Mouse (Mus musculus): ENCODE results near the gene C5ar2. TPM values are rescaled to one million over a fixed set of nuclear protein-coding genes. Genes with fewer than 3 reads are reported as not detected.

C5ar2 gene
- 0.04 TPM in 1 of 2 replicates, not detected in the other for polyA plus RNA-seq (2012; ENCODE audit: insufficient read depth, low replicate concordance)

DNA sequence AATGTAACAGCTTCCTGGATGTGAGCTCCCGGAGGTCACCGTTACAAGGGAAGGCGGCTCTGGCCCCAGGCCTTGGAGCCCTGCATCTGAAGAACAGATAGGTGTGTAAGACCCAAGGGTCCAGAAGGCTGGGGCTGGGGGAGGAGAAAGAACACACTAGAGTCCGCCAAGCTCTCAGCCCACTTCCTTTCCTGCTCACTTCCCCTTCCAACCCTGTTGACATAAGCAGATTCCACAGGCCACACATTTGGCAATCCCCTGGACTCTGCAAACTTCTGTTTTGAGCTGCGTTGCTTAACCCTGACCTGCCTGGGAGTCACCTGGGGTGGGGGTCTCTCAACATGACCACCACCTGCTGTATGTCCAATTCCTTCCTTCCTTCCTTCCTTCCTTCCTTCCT is at the start of gene C5ar2:
TSS of gene C5ar2 (minus strand) at position 88 of the 400 bp plus-strand sequence.
- Histone ChIP-seq H3K36me3 (replicated peaks; ENCODE audit: low read length) (peaks cover 13% of the 10 kb centered on the region), H3K4me1 (peaks cover 92% of the 10 kb centered on the region), H3K9me3 (peaks cover 5% of the 10 kb centered on the region; the same call in 1 of the 2 replicates), H3K4me3 (replicated peaks) (peak within 1 kb of the TSS; percentile 40), H3K27me3 (replicated peaks) (peaks cover 11% of the 10 kb centered on the region)
- TF ChIP-seq FLI1 (IDR thresholded peaks at IDR 0.05; ENCODE audit: low read length) (no peak), GATA1 (IDR thresholded peaks at IDR 0.05; ENCODE audit: borderline replicate concordance, low read length) (no peak)

DNA sequence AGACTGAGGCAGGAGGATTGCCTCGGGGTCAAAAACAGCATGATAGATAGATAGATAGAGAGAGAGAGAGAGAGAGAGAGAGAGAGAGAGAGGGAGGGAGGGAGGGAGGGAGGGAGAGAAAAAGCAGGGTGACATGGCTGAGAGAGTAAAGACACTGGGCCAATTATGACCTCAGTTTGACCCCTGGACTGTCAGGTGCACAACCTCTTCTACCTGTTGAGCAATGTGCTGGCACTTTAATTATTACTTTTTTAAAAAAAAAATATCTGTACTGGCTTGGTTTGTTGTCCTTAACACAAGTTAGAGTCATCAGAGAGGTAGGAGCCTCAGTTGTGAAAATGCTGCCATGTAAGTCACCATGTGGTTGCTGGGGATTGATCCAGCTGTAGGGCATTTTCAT is 43.8 kb upstream of the C5ar2 start:
- TF ChIP-seq FLI1 (IDR thresholded peaks at IDR 0.05; ENCODE audit: low read length) (no peak), GATA1 (IDR thresholded peaks at IDR 0.05; ENCODE audit: borderline replicate concordance, low read length) (no peak)
- H3K4me3 ChIP-seq (replicated peaks) = no peak overlapping the region
- no peaks in the 10 kb centered on the region for H3K27me3 ChIP-seq (replicated peaks)
- H3K4me1 ChIP-seq = peaks cover 34% of the 10 kb centered on the region
- peaks cover 24% of the 10 kb centered on the region for H3K36me3 ChIP-seq (replicated peaks; ENCODE audit: low read length)
- peaks cover 5% of the 10 kb centered on the region for H3K9me3 ChIP-seq

DNA sequence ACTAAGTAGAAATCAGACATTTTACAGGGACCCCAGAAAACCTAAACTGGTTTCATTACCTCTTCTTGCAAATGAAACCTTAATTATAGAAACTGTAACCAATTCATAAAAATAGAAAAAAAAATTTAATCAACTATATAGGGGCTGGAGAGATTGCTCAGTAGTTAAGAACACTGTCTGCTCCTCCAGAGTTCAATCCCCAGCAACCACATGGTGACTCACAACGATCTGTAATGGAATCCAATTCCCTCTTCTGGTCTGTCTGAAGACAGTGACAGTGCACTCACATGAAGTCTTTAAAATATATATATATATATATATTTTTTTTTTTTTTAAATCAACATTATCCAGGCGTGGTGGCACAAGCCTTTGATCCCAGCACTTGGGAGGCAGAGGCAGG is 43.1 kb upstream of the C5ar2 start:
- TF ChIP-seq GATA1 (IDR thresholded peaks at IDR 0.05; ENCODE audit: borderline replicate concordance, low read length) (no peak), FLI1 (IDR thresholded peaks at IDR 0.05; ENCODE audit: low read length) (no peak)
- Histone ChIP-seq H3K36me3 (replicated peaks; ENCODE audit: low read length) (peaks cover 31% of the 10 kb centered on the region), H3K4me1 (peaks cover 38% of the 10 kb centered on the region), H3K4me3 (replicated peaks) (peak overlapping the region; percentile 93), H3K9me3 (peaks cover 5% of the 10 kb centered on the region), H3K27me3 (replicated peaks) (no peaks in the 10 kb centered on the region)

DNA sequence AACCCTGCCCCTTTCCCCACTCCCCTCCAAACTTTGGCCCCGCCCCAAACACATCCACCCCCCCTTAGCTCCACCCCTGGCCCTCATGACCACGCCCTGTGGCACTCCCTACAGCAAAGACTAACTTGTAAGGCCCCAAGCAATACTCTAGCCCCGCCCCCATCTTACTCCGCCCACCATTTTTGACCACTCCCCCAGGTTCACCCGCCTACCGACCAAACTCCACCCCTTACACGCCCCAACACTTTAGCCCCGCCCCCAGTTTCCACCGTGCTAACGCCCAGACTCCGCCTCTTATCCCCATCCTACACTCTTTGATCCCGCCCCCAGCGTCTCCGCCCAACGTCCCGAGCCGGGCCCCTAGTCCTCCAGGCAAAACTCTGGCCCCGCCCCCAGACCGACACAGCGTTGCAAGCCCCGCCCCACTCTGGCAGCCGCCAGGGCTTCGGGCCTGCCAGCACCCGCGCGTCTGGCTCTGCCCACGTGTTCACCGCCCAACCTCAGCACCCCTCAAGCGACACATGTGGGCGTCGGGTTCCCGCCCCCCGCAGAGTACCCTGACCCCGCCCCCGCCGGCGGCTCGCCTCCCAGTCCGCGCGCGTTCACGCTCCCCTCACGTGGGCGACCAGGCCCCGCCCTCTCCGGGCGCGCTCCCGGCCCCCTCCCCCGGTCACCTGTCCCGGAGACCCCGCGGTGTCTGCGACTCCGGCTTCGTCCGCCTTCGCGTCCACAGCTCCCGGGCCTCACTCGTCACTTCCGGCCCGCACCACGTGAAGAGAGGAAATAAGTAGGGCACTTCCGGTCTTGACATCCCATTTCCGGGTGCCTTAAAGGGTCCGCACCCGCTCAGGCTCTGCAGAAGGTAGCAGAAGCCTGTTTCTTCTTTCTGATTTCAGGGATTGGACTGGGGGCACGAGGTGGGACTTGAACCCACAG is 42.3 kb upstream of the C5ar2 start, which contains the start of gene Ccdc9:
TSS of gene Ccdc9 (minus strand) at position 770 of the 936 bp plus-strand sequence.
- TF ChIP-seq FLI1 (IDR thresholded peaks at IDR 0.05; ENCODE audit: low read length) = peak; percentile 98
- TF ChIP-seq GATA1 (IDR thresholded peaks at IDR 0.05; ENCODE audit: borderline replicate concordance, low read length) = no peak
- Histone ChIP-seq H3K36me3 (replicated peaks; ENCODE audit: low read length) (peaks cover 38% of the 10 kb centered on the region), H3K4me3 (replicated peaks) (peak within 1 kb of the TSS; percentile 93), H3K27me3 (replicated peaks) (no peaks in the 10 kb centered on the region), H3K4me1 (peaks cover 40% of the 10 kb centered on the region), H3K9me3 (peaks cover 5% of the 10 kb centered on the region)

DNA sequence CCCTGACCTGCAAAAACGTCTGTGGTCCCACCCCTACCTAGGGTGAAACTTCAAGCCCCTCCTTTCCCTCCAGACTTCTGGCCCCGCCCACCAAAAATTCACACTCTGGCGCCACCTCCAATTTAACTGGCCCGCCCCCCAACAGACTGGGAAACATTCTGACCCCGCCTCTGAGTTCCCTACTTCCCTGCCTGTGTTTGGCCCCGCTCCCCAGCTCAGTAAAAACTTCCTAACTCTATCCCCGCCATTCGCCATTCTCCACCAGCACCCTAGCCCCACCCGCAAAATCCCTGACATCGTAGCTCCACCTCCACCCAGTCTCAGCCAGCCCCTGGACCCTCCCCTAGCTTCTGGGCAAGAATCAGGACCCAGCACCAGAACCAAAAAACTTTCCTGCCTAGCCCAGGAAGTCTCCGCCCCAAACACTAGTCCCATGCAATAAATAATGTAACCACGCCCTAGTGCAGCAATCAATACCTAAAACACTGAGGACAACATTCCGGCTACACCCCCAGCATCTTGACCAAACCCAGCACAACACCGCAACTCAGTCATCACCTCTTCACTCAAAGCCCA is 41.6 kb upstream of the C5ar2 start:
- H3K36me3 ChIP-seq (replicated peaks; ENCODE audit: low read length) = peaks cover 46% of the 10 kb centered on the region
- TF ChIP-seq FLI1 (IDR thresholded peaks at IDR 0.05; ENCODE audit: low read length) = no peak
- no peak for TF ChIP-seq GATA1 (IDR thresholded peaks at IDR 0.05; ENCODE audit: borderline replicate concordance, low read length)
- H3K9me3 ChIP-seq = peaks cover 5% of the 10 kb centered on the region
- peak overlapping the region; percentile 93 for H3K4me3 ChIP-seq (replicated peaks)
- peaks cover 48% of the 10 kb centered on the region for H3K4me1 ChIP-seq
- no peaks in the 10 kb centered on the region for H3K27me3 ChIP-seq (replicated peaks)

DNA sequence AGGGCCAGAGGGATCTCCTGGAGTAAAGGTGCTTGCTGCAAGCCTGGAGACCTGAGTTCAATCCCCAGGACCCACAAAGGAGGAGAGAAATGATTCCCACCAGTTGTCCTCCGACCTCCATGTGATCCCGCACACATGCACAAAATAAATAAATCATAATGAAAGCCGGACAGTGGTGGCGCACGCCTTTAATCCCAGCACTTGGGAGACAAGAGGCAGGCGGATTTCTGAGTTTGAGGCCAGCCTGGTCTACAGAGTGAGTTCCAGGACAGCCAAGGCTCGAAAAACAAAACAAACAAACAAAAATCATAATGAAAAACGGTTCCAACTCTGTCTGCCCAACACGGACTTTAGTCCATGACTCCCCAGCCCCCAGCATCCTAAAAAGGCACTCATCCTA is 41.0 kb upstream of the C5ar2 start:
- peaks cover 52% of the 10 kb centered on the region for H3K36me3 ChIP-seq (replicated peaks; ENCODE audit: low read length)
- peaks cover 49% of the 10 kb centered on the region for H3K4me1 ChIP-seq
- peaks cover 5% of the 10 kb centered on the region for H3K9me3 ChIP-seq
- H3K27me3 ChIP-seq (replicated peaks) = no peaks in the 10 kb centered on the region
- TF ChIP-seq GATA1 (IDR thresholded peaks at IDR 0.05; ENCODE audit: borderline replicate concordance, low read length) (no peak), FLI1 (IDR thresholded peaks at IDR 0.05; ENCODE audit: low read length) (no peak)
- H3K4me3 ChIP-seq (replicated peaks) = peak overlapping the region; percentile 93

DNA sequence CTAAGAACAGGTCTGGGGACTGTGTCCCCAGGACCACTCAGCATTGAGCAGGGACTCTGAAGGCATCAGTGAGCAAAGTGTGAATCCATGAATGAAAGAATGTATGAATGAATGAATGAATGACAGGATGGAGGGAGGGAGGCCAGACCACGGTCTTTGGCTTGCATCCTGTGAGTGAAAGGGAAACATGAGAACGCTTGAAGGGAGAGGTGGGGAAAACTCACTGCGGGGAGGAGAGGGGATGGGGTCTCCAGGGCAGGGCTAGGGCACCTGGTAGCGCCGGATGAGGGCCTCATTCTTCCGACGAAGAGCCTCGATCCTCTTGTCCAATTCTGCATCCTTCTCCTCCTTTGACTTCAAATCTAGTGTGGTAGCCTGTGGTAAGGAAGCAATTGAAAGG is 40.0 kb upstream of the C5ar2 start:
- Histone ChIP-seq H3K4me1 (peaks cover 49% of the 10 kb centered on the region), H3K4me3 (replicated peaks) (no peak overlapping the region), H3K9me3 (peaks cover 5% of the 10 kb centered on the region), H3K36me3 (replicated peaks; ENCODE audit: low read length) (peaks cover 60% of the 10 kb centered on the region), H3K27me3 (replicated peaks) (no peaks in the 10 kb centered on the region)
- TF ChIP-seq GATA1 (IDR thresholded peaks at IDR 0.05; ENCODE audit: borderline replicate concordance, low read length) (no peak), FLI1 (IDR thresholded peaks at IDR 0.05; ENCODE audit: low read length) (no peak)

DNA sequence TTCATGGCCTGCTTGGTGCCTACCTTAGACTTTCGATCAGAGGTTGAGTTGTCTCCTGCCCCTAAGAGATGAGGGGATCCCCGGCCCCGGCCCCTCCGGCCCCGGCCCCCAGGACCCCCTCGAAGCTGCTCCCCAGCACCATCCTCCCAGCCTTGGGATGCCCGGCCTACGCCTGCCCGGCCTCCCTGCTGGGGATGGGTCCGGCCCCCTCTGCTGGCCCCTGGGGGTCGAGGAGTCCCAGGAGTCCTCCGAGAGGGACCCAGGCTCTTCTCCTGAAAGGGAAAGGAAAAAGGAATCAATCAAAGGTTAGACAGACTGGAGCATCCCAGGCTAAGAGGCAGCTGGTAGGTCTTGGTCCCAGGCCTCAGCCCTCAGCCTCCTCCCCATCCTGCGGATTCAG is 38.4 kb upstream of the C5ar2 start:
- TF ChIP-seq GATA1 (IDR thresholded peaks at IDR 0.05; ENCODE audit: borderline replicate concordance, low read length) (no peak), FLI1 (IDR thresholded peaks at IDR 0.05; ENCODE audit: low read length) (no peak)
- Histone ChIP-seq H3K36me3 (replicated peaks; ENCODE audit: low read length) (peaks cover 73% of the 10 kb centered on the region), H3K4me1 (peaks cover 53% of the 10 kb centered on the region), H3K27me3 (replicated peaks) (no peaks in the 10 kb centered on the region), H3K4me3 (replicated peaks) (no peak overlapping the region), H3K9me3 (no peaks in the 10 kb centered on the region)

DNA sequence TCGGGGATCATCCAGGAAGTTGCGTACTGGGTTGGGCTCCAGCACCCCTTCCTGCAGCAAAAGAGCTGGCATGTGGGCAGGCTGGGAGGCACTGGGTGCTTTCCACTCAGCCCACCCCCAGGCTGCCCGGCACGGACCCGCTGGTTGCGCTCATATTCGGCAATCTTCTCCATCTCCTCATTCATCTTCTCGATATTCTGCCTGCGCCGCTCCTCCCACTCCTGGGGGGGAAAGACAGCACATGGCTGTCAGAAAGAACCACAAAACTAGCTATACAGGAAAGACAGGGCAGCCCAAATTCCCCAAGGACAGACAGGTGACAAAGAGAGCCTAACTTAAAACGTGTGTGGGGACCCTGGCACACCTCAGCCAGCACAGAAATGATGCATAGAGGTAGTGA is 36.8 kb upstream of the C5ar2 start:
- peaks cover 68% of the 10 kb centered on the region for H3K4me1 ChIP-seq

More for the DNA sequence above, 36.8 kb upstream of the C5ar2 start:
- no peaks in the 10 kb centered on the region for H3K27me3 ChIP-seq (replicated peaks)
- no peaks in the 10 kb centered on the region for H3K9me3 ChIP-seq
- TF ChIP-seq GATA1 (IDR thresholded peaks at IDR 0.05; ENCODE audit: borderline replicate concordance, low read length) (no peak), FLI1 (IDR thresholded peaks at IDR 0.05; ENCODE audit: low read length) (no peak)
- no peak overlapping the region for H3K4me3 ChIP-seq (replicated peaks)
- H3K36me3 ChIP-seq (replicated peaks; ENCODE audit: low read length) = peaks cover 89% of the 10 kb centered on the region

All from megakaryocyte, embryonic 14.5 days (primary cell).